Mouse (Mus musculus) small intestine, adult 2 months (tissue): ENCODE measurements around the gene Stub1. TPM values are rescaled to one million over a fixed set of nuclear protein-coding genes. Genes with fewer than 3 reads are reported as not detected.

Source experiments
- H3K27ac ChIP-seq: fragments of 200-500 bp; 2 replicates; pipeline ENCODE4 v1.5.1; 2012; ENCODE audit warnings: low read depth, low read length, control low read depth, inconsistent platforms; ENCODE audit not compliant: insufficient read depth
- H3K27me3 ChIP-seq: fragments of 200-500 bp; 2 replicates; pipeline ENCODE4 v1.6.1; 2012; ENCODE audit warnings: mild to moderate bottlenecking, moderate library complexity, low read length, inconsistent platforms; ENCODE audit not compliant: control insufficient read depth, insufficient read depth
- H3K36me3 ChIP-seq: fragments of 200-500 bp; 2 replicates; pipeline ENCODE4 v1.6.1; 2012; ENCODE audit warnings: mild to moderate bottlenecking, low read length, control low read depth, inconsistent platforms; ENCODE audit not compliant: control insufficient read depth, insufficient read depth
- H3K4me1 ChIP-seq: fragments of 200-500 bp; 2 replicates; pipeline ENCODE4 v1.6.1; 2012; ENCODE audit warnings: low read length, inconsistent platforms, mixed read lengths; ENCODE audit not compliant: control insufficient read depth, insufficient read depth, insufficient read length
- H3K4me3 ChIP-seq: fragments of 200-500 bp; 2 replicates; pipeline ENCODE4 v1.5.1; 2012; ENCODE audit warnings: low read depth, mild to moderate bottlenecking, control low read depth, inconsistent platforms, low read length, moderate library complexity
- CTCF ChIP-seq: fragments of 200-500 bp; IDR thresholded peaks from 2 replicates; pipeline ENCODE4 v1.5.1; 2012; ENCODE audit warnings: low read depth, mild to moderate bottlenecking, control low read depth, inconsistent platforms, low read length, moderate library complexity, mixed read lengths; ENCODE audit not compliant: insufficient replicate concordance, insufficient read length; ENCODE audit errors: extremely low read depth
- POLR2A ChIP-seq: fragments of 200-500 bp; IDR thresholded peaks from 2 replicates; pipeline ENCODE4 v1.6.1; 2012; ENCODE audit warnings: low read depth, mild to moderate bottlenecking, control low read depth, inconsistent platforms, low read length, moderate library complexity
- WGBS: fragments of 180-500 bp; shearing (Covaris S2); methylation state at CpG from one replicate; pipeline ENCODE4 v1.1.7; 2018; 5-methylcytosine and 5-hydroxymethylcytosine counted together
- polyA plus RNA-seq: library from polyadenylated mRNA; depleted of rRNA; stranded (reverse); fragments of >200 nt; gene quantifications from 2 replicates; pipeline ENCODE4 v1.2.3, GENCODE M21; 2012

Gene Stub1
- polyA plus RNA-seq, 1 experiment = 141 TPM

- peaks cover 23% of the 10 kb centered on the region for H3K4me1 ChIP-seq
- 94% methylated on average over 22 of the region's 22 CpGs for WGBS
- no peak within 1 kb of the TSS for H3K4me3 ChIP-seq
- peaks cover 35% of the 10 kb centered on the region for H3K36me3 ChIP-seq
- no peak within 1 kb of the TSS for H3K27ac ChIP-seq
- H3K27me3 ChIP-seq = no peaks in the 10 kb centered on the region
- TF ChIP-seq CTCF = no peak
- no peak for TF ChIP-seq POLR2A
These were observed 8.1 kb upstream of the Stub1 start, which contains the start of gene Gm20683 for GRCm38 (mm10) chr17:25841117-25841880. Gene Gm20683 (minus strand): TSS chr17:25841763.

GRCm38 (mm10) chr17:25840519-25840918 is 7.3 kb upstream of the Stub1 start:
- peaks cover 30% of the 10 kb centered on the region for H3K4me1 ChIP-seq
- WGBS = 94% methylated on average over 6 of the region's 6 CpGs
- peaks cover 35% of the 10 kb centered on the region for H3K36me3 ChIP-seq
- H3K27ac ChIP-seq = no peak overlapping the region
- H3K27me3 ChIP-seq = no peaks in the 10 kb centered on the region
- TF ChIP-seq POLR2A (no peak), CTCF (no peak)
- no peak overlapping the region for H3K4me3 ChIP-seq

- no peak for TF ChIP-seq POLR2A
- no peak for TF ChIP-seq CTCF
- H3K27me3 ChIP-seq = no peaks in the 10 kb centered on the region
- 0 out of 2 replicates have a peak overlapping the region, but pooled peaks have one; percentile 11 for H3K4me3 ChIP-seq
- peak overlapping the region; percentile 60; the same call in 1 of the 2 replicates for H3K27ac ChIP-seq
- H3K4me1 ChIP-seq = peaks cover 38% of the 10 kb centered on the region
- peaks cover 35% of the 10 kb centered on the region for H3K36me3 ChIP-seq
- 53% methylated on average over 14 of the region's 14 CpGs for WGBS
These were observed 6.4 kb upstream of the Stub1 start for GRCm38 (mm10) chr17:25839455-25840235.

- 82% methylated on average over 4 of the region's 4 CpGs for WGBS
- Histone ChIP-seq H3K4me1 (peaks cover 45% of the 10 kb centered on the region), H3K4me3 (no peak overlapping the region), H3K27ac (peak overlapping the region; percentile 10; the same call in 1 of the 2 replicates), H3K27me3 (no peaks in the 10 kb centered on the region), H3K36me3 (peaks cover 35% of the 10 kb centered on the region)
- no peak for TF ChIP-seq POLR2A
- no peak for TF ChIP-seq CTCF
These were observed 5.7 kb upstream of the Stub1 start for GRCm38 (mm10) chr17:25838904-25839303.

- Histone ChIP-seq H3K36me3 (peaks cover 35% of the 10 kb centered on the region), H3K27me3 (no peaks in the 10 kb centered on the region), H3K27ac (0 out of 2 replicates have a peak overlapping the region, but pooled peaks have one; percentile 4), H3K4me3 (no peak overlapping the region), H3K4me1 (peaks cover 39% of the 10 kb centered on the region)
- no peak for TF ChIP-seq CTCF
- TF ChIP-seq POLR2A = no peak
- WGBS = 80% methylated on average over 3 of the region's 3 CpGs
These were observed 4.3 kb upstream of the Stub1 start for GRCm38 (mm10) chr17:25837533-25837932.

- 4% methylated on average over 29 of the region's 29 CpGs for WGBS
- TF ChIP-seq POLR2A (no peak), CTCF (no peak)
- Histone ChIP-seq H3K4me3 (peak within 1 kb of the TSS; percentile 43), H3K27ac (0 out of 2 replicates have a peak within 1 kb of the TSS, but pooled peaks have one; percentile 4), H3K4me1 (peaks cover 39% of the 10 kb centered on the region), H3K36me3 (peaks cover 31% of the 10 kb centered on the region), H3K27me3 (no peaks in the 10 kb centered on the region)
These were observed 3.8 kb upstream of the Stub1 start, which contains the start of gene Rhbdl1 for GRCm38 (mm10) chr17:25837076-25837410. Gene Rhbdl1 (minus strand): TSS chr17:25837295.
